Comparison of ENCODE assay signal across 8 mouse cellular contexts in the genomic region with DNA sequence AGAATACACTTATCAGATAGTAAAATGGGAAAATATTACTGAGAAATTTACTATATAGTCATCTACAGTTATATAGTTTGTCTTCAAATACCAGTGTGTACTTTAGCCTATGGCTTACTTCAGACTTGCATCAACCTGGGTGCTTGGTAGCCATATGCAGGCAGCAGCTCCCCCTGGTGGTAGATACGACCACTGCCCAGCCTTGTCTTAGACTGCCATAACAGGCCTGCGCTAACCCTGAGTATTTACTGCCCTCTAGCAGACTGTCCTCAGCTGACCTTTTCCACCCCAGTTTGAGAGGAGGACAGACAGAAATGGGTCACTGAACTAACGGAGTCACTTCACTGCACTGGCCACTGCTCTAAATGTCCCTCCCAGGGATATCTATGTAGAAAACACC.
DNase-seq lines count a peak whose midpoint lies in the region; ATAC-seq and TF ChIP-seq lines count a peak whose summit lies in the region.

No protein-coding gene starts in this region.

- DNase-seq in 3T3-L1 (ENCODE audit: low read depth, low spot score) = peak; percentile 89
- DNase-seq in adrenal gland, postnatal 14 days = peak; percentile 90
- peak; percentile 91 for DNase-seq in embryonic facial prominence, embryonic 11.5 days (ENCODE audit: low spot score)
- peak; percentile 88 for DNase-seq in heart, adult 18-20 months
- DNase-seq in kidney, adult 2 months = peak; percentile 90
- DNase-seq in liver, adult 2 months (ENCODE audit: extremely low read depth, low read depth, low spot score) = peak; percentile 81
- peak; percentile 67 to 68 for DNase-seq in spleen, postnatal 36 days (ENCODE audit: low spot score in 2 of 2)

- no peak overlapping the region for H3K27ac ChIP-seq in embryonic facial prominence, embryonic 11.5 days (replicated peaks; ENCODE audit: low read depth, low read length)
- H3K27ac ChIP-seq in kidney, adult 2 months (ENCODE audit: insufficient read depth, low read depth, low read length) = no peak overlapping the region
- H3K27ac ChIP-seq in liver, adult 2 months (replicated peaks; ENCODE audit: insufficient read depth, low read depth, low read length) = no peak overlapping the region

- H3K4me1 ChIP-seq in embryonic facial prominence, embryonic 11.5 days (ENCODE audit: control insufficient read depth, insufficient read depth, low read length) = no peaks in the 10 kb centered on the region
- no peaks in the 10 kb centered on the region for H3K4me1 ChIP-seq in kidney, adult 2 months (ENCODE audit: control insufficient read depth, insufficient read depth, low read length)
- no peaks in the 10 kb centered on the region for H3K4me1 ChIP-seq in liver, adult 2 months (ENCODE audit: control insufficient read depth, insufficient read depth, low read length)

- H3K4me2 ChIP-seq in embryonic facial prominence, embryonic 11.5 days (ENCODE audit: low read depth, low read length) = no peak overlapping the region
- H3K4me2 ChIP-seq in myocyte (ENCODE audit: low read depth) = peak overlapping the region; percentile 48

- no peaks in the 10 kb centered on the region for H3K36me3 ChIP-seq in embryonic facial prominence, embryonic 11.5 days (replicated peaks; ENCODE audit: control insufficient read depth, insufficient read depth, low read depth, low read length)
- H3K36me3 ChIP-seq in kidney, adult 2 months (ENCODE audit: control insufficient read depth, insufficient read depth, low read length) = no peaks in the 10 kb centered on the region
- H3K36me3 ChIP-seq in liver, adult 2 months (ENCODE audit: control insufficient read depth, insufficient read depth, low read length) = no peaks in the 10 kb centered on the region
- no peaks in the 10 kb centered on the region for H3K36me3 ChIP-seq in myocyte (ENCODE audit: control insufficient read depth, insufficient read depth)

- no peak overlapping the region for H3ac ChIP-seq in myocyte (ENCODE audit: control insufficient read depth, insufficient read length)

- H3K79me2 ChIP-seq in liver, adult 2 months (ENCODE audit: control insufficient read depth, insufficient read depth, low read length) = no peaks in the 10 kb centered on the region
- no peaks in the 10 kb centered on the region for H3K79me2 ChIP-seq in myocyte (ENCODE audit: control insufficient read depth, insufficient read depth)

- WGBS in embryonic facial prominence, embryonic 11.5 days = 15% methylated on average over 3 of the region's 3 CpGs
- WGBS in kidney, adult 2 months = 0% methylated on average over 3 of the region's 3 CpGs
- WGBS in liver, adult 2 months = 2% methylated on average over 3 of the region's 3 CpGs

- peak; percentile 96; the same call in 1 of the 2 replicates for TF ChIP-seq CTCF in kidney, adult 2 months (conservative IDR thresholded peaks at IDR 0.05; ENCODE audit: insufficient read depth, insufficient read length, low read depth, low read length)
- TF ChIP-seq CTCF in liver, adult 2 months (IDR thresholded peaks at IDR 0.05; ENCODE audit: low read depth, low read length) = peak; percentile 98

- ATAC-seq in embryonic facial prominence, embryonic 11.5 days (replicated peaks; ENCODE audit: insufficient number of reproducible peaks, low FRiP score, low TSS enrichment, low read depth) = peak; percentile 88

- H3K4me3 ChIP-seq in embryonic facial prominence, embryonic 11.5 days (ENCODE audit: low read depth, low read length) = no peak overlapping the region
- no peak overlapping the region for H3K4me3 ChIP-seq in kidney, adult 2 months (ENCODE audit: insufficient read depth, low read depth, low read length)
- no peak overlapping the region for H3K4me3 ChIP-seq in liver, adult 2 months (ENCODE audit: insufficient read depth, low read depth, low read length)
- H3K4me3 ChIP-seq in myocyte = no peak overlapping the region

- no peak overlapping the region for H3K9ac ChIP-seq in embryonic facial prominence, embryonic 11.5 days (replicated peaks; ENCODE audit: low read length)
- H3K9ac ChIP-seq in liver, adult 2 months (ENCODE audit: low read depth, low read length) = no peak overlapping the region

- H3K27me3 ChIP-seq in embryonic facial prominence, embryonic 11.5 days (ENCODE audit: control insufficient read depth, insufficient read depth, low read length) = no peaks in the 10 kb centered on the region
- no peaks in the 10 kb centered on the region for H3K27me3 ChIP-seq in kidney, adult 2 months (replicated peaks; ENCODE audit: control insufficient read depth, insufficient read depth, low read length)
- no peaks in the 10 kb centered on the region for H3K27me3 ChIP-seq in liver, adult 2 months (ENCODE audit: control insufficient read depth, insufficient read depth, low read length)
- no peaks in the 10 kb centered on the region for H3K27me3 ChIP-seq in myocyte (ENCODE audit: control insufficient read depth, insufficient read depth, insufficient read length)

- no peaks in the 10 kb centered on the region for H3K9me3 ChIP-seq in embryonic facial prominence, embryonic 11.5 days (replicated peaks; ENCODE audit: control insufficient read depth, low read length)

- TF ChIP-seq POLR2A in kidney, adult 2 months (IDR thresholded peaks at IDR 0.05; ENCODE audit: low read depth, low read length) = no peak
- no peak for TF ChIP-seq POLR2A in liver, adult 2 months (IDR thresholded peaks at IDR 0.05; ENCODE audit: extremely low read depth, insufficient read depth, low read length)
- no peak for TF ChIP-seq POLR2A in myocyte (IDR thresholded peaks at IDR 0.05; ENCODE audit: insufficient read length, low read depth)

TF ChIP-seq in myocyte, 11 proteins besides CTCF, POLR2A, EP300 and RAD21:
- 0 out of 2 replicates have a peak, but pooled peaks have one; percentile 34 for TF ChIP-seq CEBPB (IDR thresholded peaks at IDR 0.05; ENCODE audit: insufficient read depth, poor library complexity, severe bottlenecking)
- no peak for TF ChIP-seq MAX (IDR thresholded peaks at IDR 0.05; ENCODE audit: low read depth)
TF ChIP-seq in myocyte: peak in this region for 1.
